Mouse (Mus musculus) midbrain, postnatal 0 days (tissue): ENCODE measurements at regions not wholly inside any gene's neighbourhood (a gene's known extent, or its start where the extent isn't known, plus 50 kb on each side); places are given as distances from the start of the nearest gene placed in this dataset.

ENCODE experiments used
- ATAC-seq: fragments of 200-750 bp; cut with Nextera tagmentation; 2 replicates; pipeline ENCODE4 v1.8.0; 2017; ENCODE audit warnings: moderate number of reproducible peaks, mild to moderate bottlenecking, moderate TSS enrichment, moderate library complexity; ENCODE audit not compliant: low FRiP score
- DNase-seq: peaks from one replicate; pipeline ENCODE4 v3.0.0-alpha.2; 2015; ENCODE audit warnings: low spot score
- H3K27ac ChIP-seq: fragments of 300-500 bp; sonication (generic); 2 replicates; pipeline ENCODE4 v1.5.1; 2014; ENCODE audit warnings: low read depth, mild to moderate bottlenecking, low read length, mixed read lengths
- H3K27me3 ChIP-seq: fragments of 300-500 bp; sonication (generic); 2 replicates; pipeline ENCODE4 v1.6.1; 2014; ENCODE audit warnings: low read length, control low read depth, mixed read lengths; ENCODE audit not compliant: insufficient read depth
- H3K36me3 ChIP-seq: fragments of 300-500 bp; sonication (generic); 2 replicates; pipeline ENCODE4 v1.6.1; 2014; ENCODE audit warnings: low read length, control low read depth, mixed read lengths; ENCODE audit not compliant: insufficient read depth
- H3K4me1 ChIP-seq: fragments of 300-500 bp; sonication (generic); 2 replicates; pipeline ENCODE4 v1.6.1; 2014; ENCODE audit warnings: mild to moderate bottlenecking, control low read depth, antibody characterized with exemption, low read length, mixed read lengths; ENCODE audit not compliant: insufficient read depth
- H3K4me2 ChIP-seq: fragments of 300-500 bp; sonication (generic); 2 replicates; pipeline ENCODE4 v1.6.1; 2014; ENCODE audit warnings: low read depth, mild to moderate bottlenecking, low read length, mixed read lengths; ENCODE audit not compliant: poor library complexity, severe bottlenecking
- H3K4me3 ChIP-seq: fragments of 300-500 bp; sonication (generic); 2 replicates; pipeline ENCODE4 v1.5.1; 2014; ENCODE audit warnings: low read depth, mild to moderate bottlenecking, low read length, moderate library complexity
- H3K9ac ChIP-seq: fragments of 300-500 bp; sonication (generic); replicated peaks from 2 replicates; pipeline ENCODE4 v1.6.1; 2014; ENCODE audit warnings: mild to moderate bottlenecking, low read length, moderate library complexity, mixed read lengths; ENCODE audit not compliant: poor library complexity, severe bottlenecking
- H3K9me3 ChIP-seq: fragments of 300-500 bp; sonication (generic); 2 replicates; pipeline ENCODE4 v1.6.1; 2016; ENCODE audit warnings: low read length, control low read depth
- CTCF ChIP-seq: IDR thresholded peaks from 2 replicates; pipeline ENCODE4 v1.5.1; 2016; ENCODE audit warnings: antibody characterized with exemption, mild to moderate bottlenecking
- WGBS: fragments of 180-500 bp; shearing (Covaris S2); extraction: QIAGEN DNeasy Blood & Tissue Kit; methylation state at CpG from one replicate; pipeline ENCODE4 v1.1.7; 2014; 5-methylcytosine and 5-hydroxymethylcytosine counted together

DNA sequence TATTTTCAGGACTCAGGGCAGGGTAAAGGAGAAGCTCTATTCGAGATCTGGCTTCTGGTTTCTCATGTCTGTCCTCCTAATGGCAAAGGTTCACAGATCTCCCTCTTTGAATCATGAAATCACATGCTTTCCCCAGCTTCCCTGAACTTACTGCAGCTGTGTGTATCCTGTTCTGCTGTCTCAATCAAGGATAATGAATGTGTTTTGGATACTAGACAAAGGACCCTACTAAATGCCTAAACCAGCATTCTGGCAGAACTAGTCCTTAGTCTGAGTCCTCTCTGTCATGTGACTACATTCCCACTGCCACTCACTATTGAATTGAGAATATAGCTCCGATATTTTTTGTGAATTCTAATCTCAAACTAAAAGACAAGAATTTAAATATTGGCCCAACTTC is 276.1 kb downstream of the Fscb start:
- Histone ChIP-seq H3K4me3 (no peak overlapping the region), H3K9ac (no peak overlapping the region), H3K27ac (no peak overlapping the region), H3K4me2 (no peak overlapping the region), H3K4me1 (no peaks in the 10 kb centered on the region), H3K36me3 (no peaks in the 10 kb centered on the region), H3K27me3 (no peaks in the 10 kb centered on the region), H3K9me3 (no peaks in the 10 kb centered on the region; the same call in 1 of the 2 replicates)
- DNase-seq (no peak), ATAC-seq (no peak)
- no peak for TF ChIP-seq CTCF
- 73% methylated on average over 2 of the region's 2 CpGs for WGBS
